Mouse (Mus musculus) erythroid progenitor cell, adult 5-6 weeks (primary cell): ENCODE measurements around the gene Spats2l. TPM values are rescaled to one million over a fixed set of nuclear protein-coding genes. Genes with fewer than 3 reads are reported as not detected.

ENCODE experiments used
- ATAC-seq: replicated peaks from 2 replicates; pipeline ENCODE4 v1.8.0; 2016; ENCODE audit warnings: moderate number of reproducible peaks, mild to moderate bottlenecking, moderate TSS enrichment, inconsistent platforms; ENCODE audit not compliant: poor library complexity, low FRiP score, severe bottlenecking
- total RNA-seq, 2 experiments: library from RNA; stranded (forward) in 1 of 2; stranded (reverse) in 1 of 2; fragments of 150-400 nt in 1 of 2; fragments of 186-747, 209-891 nt in 1 of 2; gene quantifications; 2 replicates each; pipeline versions ENCODE4 v1.2.3 to v1.2.4; 2015 to 2017; ENCODE audit warnings: low replicate concordance in 2 of 2

Gene Spats2l
- total RNA-seq, 2 experiments from 2014 or later = not detected

GRCm38 (mm10) chr1:57820428-57820997 lies 46.6 kb downstream of the Spats2l start:
- no peak for ATAC-seq

- ATAC-seq = no peak
Observed at GRCm38 (mm10) chr1:57824966-57825759, 51.2 kb downstream of the Spats2l start.

- no peak for ATAC-seq
Observed at GRCm38 (mm10) chr1:57826245-57826644, 52.3 kb downstream of the Spats2l start.

- no peak for ATAC-seq
Observed at GRCm38 (mm10) chr1:57833145-57833544, 59.2 kb downstream of the Spats2l start.

- no peak for ATAC-seq
Observed at GRCm38 (mm10) chr1:57835128-57835527, 61.2 kb downstream of the Spats2l start.

GRCm38 (mm10) chr1:57836686-57837317 lies 62.8 kb downstream of the Spats2l start:
- ATAC-seq = no peak

GRCm38 (mm10) chr1:57839863-57840262 lies 65.9 kb downstream of the Spats2l start:
- ATAC-seq = no peak

- no peak for ATAC-seq
Observed at GRCm38 (mm10) chr1:57845054-57845722, 71.2 kb downstream of the Spats2l start.

GRCm38 (mm10) chr1:57846856-57847698 lies 73.1 kb downstream of the Spats2l start:
- no peak for ATAC-seq

GRCm38 (mm10) chr1:57849087-57849486 lies 75.1 kb downstream of the Spats2l start:
- ATAC-seq = no peak

GRCm38 (mm10) chr1:57849916-57850315 lies 76.0 kb downstream of the Spats2l start:
- ATAC-seq = no peak

GRCm38 (mm10) chr1:57851871-57852270 lies 77.9 kb downstream of the Spats2l start:
- ATAC-seq = no peak

- no peak for ATAC-seq
Observed at GRCm38 (mm10) chr1:57852562-57853271, 78.8 kb downstream of the Spats2l start.

GRCm38 (mm10) chr1:57857799-57858198 lies 83.8 kb downstream of the Spats2l start:
- ATAC-seq = no peak

GRCm38 (mm10) chr1:57862024-57862423 lies 88.1 kb downstream of the Spats2l start:
- no peak for ATAC-seq

GRCm38 (mm10) chr1:57868651-57869050 lies 94.7 kb downstream of the Spats2l start:
- no peak for ATAC-seq

- no peak for ATAC-seq
Observed at GRCm38 (mm10) chr1:57872006-57872405, 98.0 kb downstream of the Spats2l start.

- ATAC-seq = no peak
Observed at GRCm38 (mm10) chr1:57873996-57874395, 100.0 kb downstream of the Spats2l start.

GRCm38 (mm10) chr1:57875109-57875508 lies 101.1 kb downstream of the Spats2l start:
- no peak for ATAC-seq
